9 mouse cellular contexts compared by ENCODE assay signal in the genomic region with DNA sequence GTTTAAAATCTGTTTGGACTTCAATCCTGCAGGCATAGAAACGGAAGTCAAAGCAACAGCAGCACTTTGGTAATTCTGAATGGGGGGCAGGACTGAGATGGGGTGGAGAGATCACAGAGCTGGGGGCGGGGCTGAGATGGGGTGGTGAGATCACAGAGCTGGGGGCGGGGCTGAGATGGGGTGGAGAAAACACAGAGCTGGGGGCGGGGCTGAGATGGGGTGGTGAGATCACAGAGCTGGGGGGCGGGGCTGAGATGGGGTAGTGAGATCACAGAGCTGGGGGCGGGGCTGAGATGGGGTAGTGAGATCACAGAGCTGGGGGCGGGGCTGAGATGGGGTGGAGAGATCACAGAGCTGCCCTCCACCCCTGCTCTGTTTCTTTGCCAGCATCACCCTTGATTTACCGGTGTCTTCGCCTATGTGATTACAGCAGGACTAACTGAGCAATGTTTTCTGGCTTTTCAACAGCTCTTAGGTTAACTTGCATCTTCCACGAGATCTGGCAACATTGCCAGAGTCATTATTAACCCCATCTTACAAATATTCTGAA. TPM values are rescaled to one million over a fixed set of nuclear protein-coding genes. Genes with fewer than 3 reads are reported as not detected.
DNase-seq lines count a peak whose midpoint lies in the region; ATAC-seq and TF ChIP-seq lines count a peak whose summit lies in the region.
"Had no signal": no experiment of that assay in that cellular context is flagged by ENCODE, and none has a peak within 500 bp of the region (broad histone marks: within the 10 kb centered on the region; RNA-seq: fewer than 3 reads in every experiment).

No protein-coding gene starts in this region.

- no peak overlapping the region for H3K4me2 ChIP-seq in hindbrain, embryonic 16.5 days (ENCODE audit: low read length)
- H3K4me2 ChIP-seq in myocyte (ENCODE audit: low read depth): peak overlapping the region; percentile 86

- H3K4me1 ChIP-seq in hindbrain, embryonic 10.5 days (replicated peaks): peaks cover 9% of the 10 kb centered on the region; the same call in 1 of the 2 replicates
- H3K4me1 ChIP-seq in hindbrain, embryonic 16.5 days (ENCODE audit: control insufficient read depth, insufficient read depth, low read depth, low read length): no peaks in the 10 kb centered on the region; the same call in 1 of the 2 replicates
- no peaks in the 10 kb centered on the region for H3K4me1 ChIP-seq in cerebellum, adult 2 months (ENCODE audit: control insufficient read depth, insufficient read depth, low read length)

- no peak overlapping the region for H3K4me3 ChIP-seq in hindbrain, embryonic 10.5 days
- no peak overlapping the region for H3K4me3 ChIP-seq in hindbrain, embryonic 16.5 days (ENCODE audit: low read length)
- H3K4me3 ChIP-seq in myocyte: no peak overlapping the region
- no peak overlapping the region for H3K4me3 ChIP-seq in cerebellum, adult 2 months (replicated peaks; ENCODE audit: insufficient read depth, low read depth, low read length)

- ATAC-seq in hindbrain, embryonic 16.5 days: no peak

- DNase-seq in hindbrain, embryonic 10.5 days (ENCODE audit: low spot score): peak; percentile 63
- DNase-seq in embryo, embryonic 10 days (ENCODE audit: low spot score): peak; percentile 24
- peak; percentile 60 to 66 for DNase-seq in kidney, postnatal 25 days
- DNase-seq in thymus, postnatal 36 days: peak; percentile 78 to 82
- DNase-seq in cerebellum, adult 2 months: no peak
- DNase-seq in left cerebral cortex, adult 9 months (ENCODE audit: low spot score in 2 of 2): no peak

- no peaks in the 10 kb centered on the region for H3K27me3 ChIP-seq in hindbrain, embryonic 10.5 days (ENCODE audit: insufficient read depth, poor library complexity, severe bottlenecking)
- no peaks in the 10 kb centered on the region for H3K27me3 ChIP-seq in hindbrain, embryonic 16.5 days (replicated peaks; ENCODE audit: control insufficient read depth, insufficient read depth, low read length)
- H3K27me3 ChIP-seq in myocyte (ENCODE audit: control insufficient read depth, insufficient read depth, insufficient read length): no peaks in the 10 kb centered on the region
- no peaks in the 10 kb centered on the region for H3K27me3 ChIP-seq in cerebellum, adult 2 months (ENCODE audit: control insufficient read depth, insufficient read depth, low read length)

- peak overlapping the region; percentile 35; the same call in 1 of the 2 replicates for H3K27ac ChIP-seq in hindbrain, embryonic 10.5 days
- no peak overlapping the region for H3K27ac ChIP-seq in hindbrain, embryonic 16.5 days (ENCODE audit: low read depth, low read length)
- no peak overlapping the region for H3K27ac ChIP-seq in cerebellum, adult 2 months (ENCODE audit: insufficient read depth, low read length)

- H3K9ac ChIP-seq in hindbrain, embryonic 16.5 days (ENCODE audit: low read depth, low read length): no peak overlapping the region

- WGBS in hindbrain, embryonic 10.5 days: 12% methylated on average over 9 of the region's 10 CpGs
- WGBS in hindbrain, embryonic 16.5 days: 15% methylated on average over 8 of the region's 10 CpGs
- 33% methylated on average over 10 of the region's 10 CpGs for WGBS in cerebellum, adult 2 months

- H3K79me2 ChIP-seq in myocyte (ENCODE audit: control insufficient read depth, insufficient read depth): no peaks in the 10 kb centered on the region

- no peak for TF ChIP-seq POLR2A in myocyte (IDR thresholded peaks at IDR 0.05; ENCODE audit: insufficient read length, low read depth)
- TF ChIP-seq POLR2A in cerebellum, adult 2 months (IDR thresholded peaks at IDR 0.05; ENCODE audit: borderline replicate concordance, insufficient read depth, low read length): no peak

- H3K9me3 ChIP-seq in hindbrain, embryonic 10.5 days: no peaks in the 10 kb centered on the region
- H3K9me3 ChIP-seq in hindbrain, embryonic 16.5 days (ENCODE audit: control insufficient read depth, low read length): no peaks in the 10 kb centered on the region
- H3K9me3 ChIP-seq: megakaryocyte, embryonic 14.5 days had no signal

- H3ac ChIP-seq in myocyte (ENCODE audit: control insufficient read depth, insufficient read length): no peak overlapping the region

- TF ChIP-seq CTCF in cerebellum, adult 2 months (IDR thresholded peaks at IDR 0.05; ENCODE audit: borderline replicate concordance, insufficient read depth, low read depth, low read length): no peak

- H3K36me3 ChIP-seq in hindbrain, embryonic 10.5 days: no peaks in the 10 kb centered on the region
- H3K36me3 ChIP-seq in hindbrain, embryonic 16.5 days (ENCODE audit: control insufficient read depth, insufficient read depth, low read length): no peaks in the 10 kb centered on the region
- no peaks in the 10 kb centered on the region for H3K36me3 ChIP-seq in myocyte (ENCODE audit: control insufficient read depth, insufficient read depth)

TF ChIP-seq in myocyte, 11 proteins besides CTCF, POLR2A, EP300 and RAD21:
- TF ChIP-seq CEBPB (IDR thresholded peaks at IDR 0.05; ENCODE audit: insufficient read depth, poor library complexity, severe bottlenecking): no peak
- no peak for TF ChIP-seq REST (IDR thresholded peaks at IDR 0.05; ENCODE audit: insufficient read depth, insufficient read length)
- TF ChIP-seq POLR2AphosphoS2 (IDR thresholded peaks at IDR 0.05; ENCODE audit: insufficient read length, low read depth): no peak
- TF ChIP-seq TCF3 (IDR thresholded peaks at IDR 0.05; ENCODE audit: insufficient read length, low read depth): no peak
- no peak for TF ChIP-seq SRF (IDR thresholded peaks at IDR 0.05; ENCODE audit: control insufficient read depth, insufficient read length, low read depth)

RNA-seq across cellular contexts. Expression of a gene that starts 30.9 kb away (rescaled TPM):
- polyA plus RNA-seq in hindbrain, embryonic 10.5 days (2016; fragmentation: Nextera tagmentation; extraction: Ambion mirVana): 0.20 and 0.26 TPM in 2 replicates
- polyA plus RNA-seq in hindbrain, embryonic 16.5 days (2015; fragmentation: Nextera tagmentation; extraction: Ambion mirVana): 0.20 and 0.52 TPM in 2 replicates
- 0.07 TPM for polyA plus RNA-seq in myocyte (2012; fragmentation: generic; extraction: Trizol)
- polyA plus RNA-seq in cerebellum, adult 2 months (2012; rRNA removed): 0.52 and 0.62 TPM in 2 replicates

Comparison
In these comparisons a context has a peak if more than half of its experiments do, and no peak if none do; other contexts are left out.
1. DNase-seq: peak in hindbrain, embryonic 10.5 days (single experiment), embryo, embryonic 10 days (single experiment), kidney, postnatal 25 days (2 of 2) and thymus, postnatal 36 days (2 of 2); none in cerebellum, adult 2 months (0 of 2) and left cerebral cortex, adult 9 months (0 of 2).